Mouse (Mus musculus) kidney, adult 2 months (tissue): Measurements from ENCODE around the gene Mttp.
"Not testable (repeated sequence)": the region's sequence is repeated elsewhere in the genome, so short reads cannot be mapped to it uniquely, and the experiment has no call there.

Source experiments
- CTCF ChIP-seq: fragments of 200-500 bp; conservative IDR thresholded peaks from 2 replicates; pipeline ENCODE4 v1.5.1; 2011; ENCODE audit warnings: low read depth, mild to moderate bottlenecking, control low read depth, low read length, moderate library complexity, mixed read lengths; ENCODE audit not compliant: insufficient read depth, insufficient read length
- POLR2A ChIP-seq: fragments of 200-500 bp; IDR thresholded peaks from one replicate; pipeline ENCODE4 v1.6.1; 2011; ENCODE audit warnings: low read depth, low read length, control low read depth

- TF ChIP-seq POLR2A, CTCF: not testable (repeated sequence)
Observed at GRCm38 (mm10) chr3:138138146-138138545, 6.6 kb downstream of the Mttp start.
